Mouse (Mus musculus) neural tube, embryonic 15.5 days (tissue): Measurements from ENCODE around the gene Glg1. TPM values are rescaled to one million over a fixed set of nuclear protein-coding genes. Genes with fewer than 3 reads are reported as not detected.
"Not testable (repeated sequence)": the region's sequence is repeated elsewhere in the genome, so short reads cannot be mapped to it uniquely, and the experiment has no call there.

ENCODE experiments used
- ATAC-seq: fragments of 200-750 bp; cut with Nextera tagmentation; 2 replicates; pipeline ENCODE4 v1.8.0; 2017; ENCODE audit warnings: mild to moderate bottlenecking, moderate TSS enrichment, moderate library complexity; ENCODE audit not compliant: low FRiP score
- H3K27ac ChIP-seq: fragments of 300-500 bp; sonication (generic); replicated peaks from 2 replicates; pipeline ENCODE4 v1.5.1; 2015; ENCODE audit warnings: mild to moderate bottlenecking, inconsistent platforms
- H3K27me3 ChIP-seq: fragments of 300-500 bp; sonication (generic); replicated peaks from 2 replicates; pipeline ENCODE4 v1.6.1; 2015; ENCODE audit warnings: inconsistent platforms
- H3K36me3 ChIP-seq: fragments of 300-500 bp; sonication (generic); 2 replicates; pipeline ENCODE4 v1.6.1; 2015; ENCODE audit warnings: inconsistent platforms
- H3K4me1 ChIP-seq: fragments of 300-500 bp; sonication (generic); 2 replicates; pipeline ENCODE4 v1.6.1; 2015; ENCODE audit warnings: inconsistent platforms
- H3K4me2 ChIP-seq: fragments of 300-500 bp; sonication (generic); 2 replicates; pipeline ENCODE4 v1.6.1; 2015; ENCODE audit warnings: inconsistent platforms, mild to moderate bottlenecking, moderate library complexity
- H3K4me3 ChIP-seq: fragments of 300-500 bp; sonication (generic); replicated peaks from 2 replicates; pipeline ENCODE4 v1.5.1; 2015; ENCODE audit warnings: mild to moderate bottlenecking, inconsistent platforms
- H3K9ac ChIP-seq: fragments of 300-500 bp; sonication (generic); replicated peaks from 2 replicates; pipeline ENCODE4 v1.6.1; 2015; ENCODE audit warnings: mild to moderate bottlenecking, inconsistent platforms
- H3K9me3 ChIP-seq: fragments of 300-500 bp; sonication (generic); replicated peaks from 2 replicates; pipeline ENCODE4 v1.6.1; 2016; ENCODE audit warnings: inconsistent platforms
- WGBS: fragments of 180-500 bp; shearing (Covaris S2); methylation state at CpG from one replicate; pipeline ENCODE4 v1.1.7; 2015; ENCODE audit warnings: mixed read lengths; 5-methylcytosine and 5-hydroxymethylcytosine counted together
- polyA plus RNA-seq: library from polyadenylated mRNA; unstranded; fragments of >200 nt; fragmentation: Nextera tagmentation; extraction: Ambion mirVana; gene quantifications from 2 replicates; pipeline ENCODE4 v1.2.1, GENCODE M21; 2015

The Glg1 gene
- polyA plus RNA-seq, 1 experiment from 2014 or later = 61.0 TPM

- no peak overlapping the region for H3K4me2 ChIP-seq
- no peak for ATAC-seq
- peaks cover 53% of the 10 kb centered on the region for H3K36me3 ChIP-seq
- no peak overlapping the region for H3K9ac ChIP-seq
- H3K4me3 ChIP-seq = no peak overlapping the region
- H3K27me3 ChIP-seq = no peaks in the 10 kb centered on the region
- no peaks in the 10 kb centered on the region for H3K4me1 ChIP-seq
- no peak overlapping the region for H3K27ac ChIP-seq
- H3K9me3 ChIP-seq = no peaks in the 10 kb centered on the region
These were observed 62.8 kb downstream of the Glg1 start for GRCm38 (mm10) chr8:111196181-111196580.

GRCm38 (mm10) chr8:111188594-111189211, 70.3 kb downstream of the Glg1 start:
- 70% methylated on average over 6 of the region's 6 CpGs for WGBS

GRCm38 (mm10) chr8:111187470-111187869, 71.5 kb downstream of the Glg1 start:
- Histone ChIP-seq H3K36me3 (peaks cover 52% of the 10 kb centered on the region), H3K4me3 (no peak overlapping the region), H3K9ac (no peak overlapping the region), H3K27ac (no peak overlapping the region), H3K4me2 (no peak overlapping the region), H3K9me3 (no peaks in the 10 kb centered on the region), H3K27me3 (no peaks in the 10 kb centered on the region), H3K4me1 (no peaks in the 10 kb centered on the region)
- ATAC-seq = no peak
- 93% methylated on average over 7 of the region's 7 CpGs for WGBS

More at GRCm38 (mm10) chr8:111188594-111189211, 70.3 kb downstream of the Glg1 start:
- no peak overlapping the region for H3K4me2 ChIP-seq
- no peak for ATAC-seq
- H3K4me1 ChIP-seq = no peaks in the 10 kb centered on the region
- H3K9ac ChIP-seq = no peak overlapping the region
- H3K36me3 ChIP-seq = peaks cover 44% of the 10 kb centered on the region
- no peaks in the 10 kb centered on the region for H3K27me3 ChIP-seq
- H3K9me3 ChIP-seq = no peaks in the 10 kb centered on the region
- no peak overlapping the region for H3K27ac ChIP-seq
- H3K4me3 ChIP-seq = no peak overlapping the region

DNA sequence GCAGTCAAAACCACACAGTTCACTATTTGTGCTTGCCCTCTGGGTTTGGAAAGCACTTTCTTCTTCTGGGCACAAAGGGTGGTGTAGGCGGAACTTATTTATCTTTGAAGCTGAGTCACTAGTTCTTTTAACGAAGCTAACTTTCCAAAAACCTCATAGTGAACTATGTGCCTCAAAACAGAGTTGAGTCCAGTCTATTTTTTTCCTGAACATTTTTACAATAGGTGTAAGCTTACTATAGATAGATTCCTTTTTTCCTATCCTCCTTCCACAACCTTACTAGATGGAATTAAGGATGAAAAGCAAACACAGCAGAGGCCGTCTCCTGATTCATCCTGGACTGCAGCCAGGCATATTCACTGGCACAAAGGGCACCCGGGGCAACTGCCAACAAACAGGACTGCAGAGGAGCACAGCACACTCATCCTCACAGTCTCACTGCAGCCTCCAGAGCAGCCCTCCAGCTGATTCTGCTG, 73.5 kb downstream of the Glg1 start:
- 55% methylated on average over 4 of the region's 4 CpGs for WGBS
- Histone ChIP-seq H3K9ac (no peak overlapping the region), H3K27me3 (no peaks in the 10 kb centered on the region), H3K36me3 (peaks cover 59% of the 10 kb centered on the region), H3K4me2 (no peak overlapping the region), H3K9me3 (no peaks in the 10 kb centered on the region), H3K4me1 (no peaks in the 10 kb centered on the region), H3K27ac (no peak overlapping the region; the same call in 1 of the 2 replicates), H3K4me3 (no peak overlapping the region)
- ATAC-seq = no peak

GRCm38 (mm10) chr8:111171661-111172060, 87.4 kb downstream of the Glg1 start:
- no peaks in the 10 kb centered on the region for H3K4me1 ChIP-seq
- no peaks in the 10 kb centered on the region for H3K27me3 ChIP-seq
- H3K9ac ChIP-seq = no peak overlapping the region
- no peak overlapping the region for H3K4me3 ChIP-seq
- 67% methylated on average over 5 of the region's 5 CpGs for WGBS
- H3K4me2 ChIP-seq = no peak overlapping the region
- ATAC-seq = no peak
- H3K36me3 ChIP-seq = peaks cover 82% of the 10 kb centered on the region
- no peak overlapping the region for H3K27ac ChIP-seq
- no peaks in the 10 kb centered on the region for H3K9me3 ChIP-seq

DNA sequence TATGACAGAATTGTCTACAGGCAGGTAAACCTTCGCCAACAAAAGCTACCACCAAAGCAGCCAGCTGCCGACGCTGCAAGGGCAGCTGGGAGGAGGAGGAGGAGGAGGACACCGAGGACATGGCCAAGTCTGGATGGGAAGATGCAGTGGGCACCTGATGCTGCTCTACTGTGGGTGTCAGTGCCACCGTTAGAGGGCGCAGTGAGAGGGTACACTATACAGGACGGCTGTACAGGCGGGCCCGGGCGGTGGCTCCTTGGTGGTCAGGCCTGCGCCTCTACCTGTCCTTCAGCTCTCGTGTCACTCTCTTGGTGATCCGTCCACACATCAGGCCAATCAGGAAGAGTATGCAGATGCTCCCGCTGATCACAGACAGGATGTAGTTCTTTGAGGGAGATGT, 101.4 kb downstream of the Glg1 start:
- no peak for ATAC-seq
- H3K36me3 ChIP-seq = peaks cover 94% of the 10 kb centered on the region
- 54% methylated on average over 14 of the region's 14 CpGs for WGBS

GRCm38 (mm10) chr8:111155721-111156436, 103.1 kb downstream of the Glg1 start:
- 96% methylated on average over 8 of the region's 8 CpGs for WGBS
- ATAC-seq = no peak
- H3K36me3 ChIP-seq = peaks cover 79% of the 10 kb centered on the region
- no peaks in the 10 kb centered on the region for H3K9me3 ChIP-seq
- no peak overlapping the region for H3K27ac ChIP-seq
- no peak overlapping the region for H3K4me3 ChIP-seq
- no peak overlapping the region for H3K4me2 ChIP-seq
- no peaks in the 10 kb centered on the region for H3K27me3 ChIP-seq
- H3K4me1 ChIP-seq = no peaks in the 10 kb centered on the region
- H3K9ac ChIP-seq = no peak overlapping the region

More for the DNA sequence above, 101.4 kb downstream of the Glg1 start:
- H3K27me3 ChIP-seq = no peaks in the 10 kb centered on the region
- H3K4me3 ChIP-seq = no peak overlapping the region
- H3K9ac ChIP-seq = no peak overlapping the region
- no peak overlapping the region for H3K27ac ChIP-seq
- no peaks in the 10 kb centered on the region for H3K4me1 ChIP-seq
- H3K4me2 ChIP-seq = no peak overlapping the region
- no peaks in the 10 kb centered on the region for H3K9me3 ChIP-seq

DNA sequence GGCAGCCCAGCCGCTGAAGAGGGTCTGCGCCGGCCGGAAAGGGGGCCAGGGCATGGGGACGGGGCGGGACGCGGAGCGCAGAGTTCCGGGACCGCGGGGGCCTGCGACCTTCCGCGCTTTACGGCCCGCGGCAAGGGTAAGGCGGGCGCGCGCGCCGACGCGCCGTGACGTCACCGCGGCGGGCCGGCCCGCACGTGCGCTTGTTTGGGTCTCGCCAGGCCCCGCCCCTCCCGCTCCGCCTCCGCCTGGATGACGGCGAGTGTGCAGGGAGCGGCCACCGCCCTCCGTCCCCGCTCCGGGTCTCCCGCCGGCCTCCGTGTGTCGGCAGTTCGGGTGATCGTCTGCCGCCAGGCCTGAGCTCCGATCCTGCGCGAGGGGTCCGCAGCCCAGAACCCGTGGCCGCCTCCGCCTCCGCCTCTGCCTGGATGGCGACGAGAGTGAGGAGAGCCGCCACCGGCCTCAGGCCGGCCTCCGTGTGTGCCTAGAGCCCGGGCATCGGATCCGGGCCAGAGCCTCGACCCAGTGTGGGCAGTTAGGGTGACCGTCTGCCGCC, 113.5 kb downstream of the Glg1 start:
- Histone ChIP-seq H3K4me1 (peaks cover 24% of the 10 kb centered on the region), H3K4me3 (peak overlapping the region; percentile 68), H3K27ac (peak overlapping the region; percentile 80), H3K9ac (peak overlapping the region; percentile 73), H3K4me2 (peak overlapping the region; percentile 72)
- WGBS = under 1% methylated on average over 72 of the region's 74 CpGs
- H3K9me3 ChIP-seq, H3K27me3 ChIP-seq, H3K36me3 ChIP-seq: not testable (repeated sequence)
- peak; percentile 97 for ATAC-seq

DNA sequence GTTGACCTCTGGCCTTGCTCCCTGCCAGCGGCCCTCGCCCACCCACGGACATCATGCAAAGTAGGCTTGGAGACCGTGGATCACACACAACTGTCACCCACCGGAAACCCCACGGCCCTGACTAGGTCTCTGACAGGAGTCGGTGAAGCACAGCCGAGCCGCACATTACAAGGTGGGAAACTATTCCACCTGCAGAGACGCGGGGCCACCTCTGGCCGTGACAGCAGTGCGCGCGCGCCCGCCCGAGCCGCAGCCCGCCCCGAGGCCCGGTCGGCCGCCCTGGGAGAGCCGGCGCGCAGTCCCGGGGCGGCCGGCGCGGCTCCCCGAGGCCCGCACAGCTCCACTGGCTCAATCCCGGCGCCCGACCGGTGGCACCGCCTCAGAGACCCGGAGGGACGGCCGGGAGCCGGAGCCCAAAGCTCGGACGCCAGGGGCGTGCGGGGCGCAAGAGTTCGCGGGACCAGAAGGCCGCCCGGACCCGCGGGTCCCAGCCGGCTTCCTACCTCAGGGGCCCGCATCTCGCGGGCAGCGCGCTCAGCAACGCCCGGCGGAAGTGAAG, 114.0 kb downstream of the Glg1 start:
- not testable (repeated sequence) for H3K36me3 ChIP-seq, H3K9me3 ChIP-seq, H3K27me3 ChIP-seq
- Histone ChIP-seq H3K4me1 (peaks cover 24% of the 10 kb centered on the region), H3K9ac (peak overlapping the region; percentile 59), H3K27ac (peak overlapping the region; percentile 56; the same call in 1 of the 2 replicates), H3K4me2 (peak overlapping the region; percentile 64), H3K4me3 (peak overlapping the region; percentile 68)
- peak; percentile 55 for ATAC-seq
- under 1% methylated on average over 57 of the region's 63 CpGs for WGBS

DNA sequence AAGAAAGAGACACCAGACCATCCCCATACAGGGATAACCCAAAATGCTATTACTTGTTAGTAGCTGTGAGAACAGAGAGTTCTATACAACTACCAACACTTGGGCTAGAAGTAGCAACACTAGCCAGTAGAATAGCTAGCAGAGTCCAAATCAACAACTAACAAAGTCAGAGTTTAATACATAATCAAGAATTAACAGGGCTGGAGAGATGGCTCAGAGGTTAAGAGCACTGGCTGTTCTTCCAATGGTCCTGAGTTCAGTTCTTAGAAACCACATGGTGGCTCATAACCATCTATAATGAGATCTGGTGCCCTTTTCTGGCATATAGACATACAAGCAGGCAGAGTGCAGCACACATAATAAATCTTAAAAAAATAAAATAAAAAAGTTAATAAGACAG, 116.5 kb downstream of the Glg1 start:
- Histone ChIP-seq H3K4me1 (peaks cover 24% of the 10 kb centered on the region), H3K4me2 (no peak overlapping the region), H3K9ac (no peak overlapping the region), H3K4me3 (no peak overlapping the region), H3K9me3 (no peaks in the 10 kb centered on the region), H3K27ac (no peak overlapping the region), H3K36me3 (peaks cover 12% of the 10 kb centered on the region), H3K27me3 (no peaks in the 10 kb centered on the region)
- no peak for ATAC-seq

GRCm38 (mm10) chr8:111130756-111131155, 128.3 kb downstream of the Glg1 start:
- Histone ChIP-seq H3K4me2 (no peak overlapping the region), H3K9ac (no peak overlapping the region), H3K4me3 (no peak overlapping the region), H3K36me3 (peaks cover 85% of the 10 kb centered on the region), H3K4me1 (no peaks in the 10 kb centered on the region), H3K9me3 (no peaks in the 10 kb centered on the region), H3K27me3 (no peaks in the 10 kb centered on the region), H3K27ac (no peak overlapping the region)
- ATAC-seq = no peak
- 94% methylated on average over 2 of the region's 2 CpGs for WGBS

- ATAC-seq = no peak
- Histone ChIP-seq H3K27ac (no peak overlapping the region), H3K4me2 (no peak overlapping the region), H3K4me3 (no peak overlapping the region), H3K4me1 (no peaks in the 10 kb centered on the region), H3K27me3 (no peaks in the 10 kb centered on the region), H3K36me3 (peaks cover 91% of the 10 kb centered on the region), H3K9me3 (no peaks in the 10 kb centered on the region), H3K9ac (no peak overlapping the region)
- WGBS = 94% methylated on average over 3 of the region's 3 CpGs
These were observed 139.5 kb downstream of the Glg1 start for GRCm38 (mm10) chr8:111119481-111119880.
